Mouse (Mus musculus): ENCODE measurements around the gene Tardbp. TPM values are rescaled to one million over a fixed set of nuclear protein-coding genes. Genes with fewer than 3 reads are reported as not detected.

The Tardbp gene
- 234 TPM for polyA plus RNA-seq (2014; fragmentation: Illumina TruSeq; extraction: RNeasy Lipid Tissue Mini Kit (QIAGEN cat#74804); ENCODE audit: low read depth, low replicate concordance)

GRCm38 (mm10) chr4:148626623-148627185 lies at the start of gene Tardbp:
TSS of gene Tardbp (minus strand) at chr4:148627019.

DNA sequence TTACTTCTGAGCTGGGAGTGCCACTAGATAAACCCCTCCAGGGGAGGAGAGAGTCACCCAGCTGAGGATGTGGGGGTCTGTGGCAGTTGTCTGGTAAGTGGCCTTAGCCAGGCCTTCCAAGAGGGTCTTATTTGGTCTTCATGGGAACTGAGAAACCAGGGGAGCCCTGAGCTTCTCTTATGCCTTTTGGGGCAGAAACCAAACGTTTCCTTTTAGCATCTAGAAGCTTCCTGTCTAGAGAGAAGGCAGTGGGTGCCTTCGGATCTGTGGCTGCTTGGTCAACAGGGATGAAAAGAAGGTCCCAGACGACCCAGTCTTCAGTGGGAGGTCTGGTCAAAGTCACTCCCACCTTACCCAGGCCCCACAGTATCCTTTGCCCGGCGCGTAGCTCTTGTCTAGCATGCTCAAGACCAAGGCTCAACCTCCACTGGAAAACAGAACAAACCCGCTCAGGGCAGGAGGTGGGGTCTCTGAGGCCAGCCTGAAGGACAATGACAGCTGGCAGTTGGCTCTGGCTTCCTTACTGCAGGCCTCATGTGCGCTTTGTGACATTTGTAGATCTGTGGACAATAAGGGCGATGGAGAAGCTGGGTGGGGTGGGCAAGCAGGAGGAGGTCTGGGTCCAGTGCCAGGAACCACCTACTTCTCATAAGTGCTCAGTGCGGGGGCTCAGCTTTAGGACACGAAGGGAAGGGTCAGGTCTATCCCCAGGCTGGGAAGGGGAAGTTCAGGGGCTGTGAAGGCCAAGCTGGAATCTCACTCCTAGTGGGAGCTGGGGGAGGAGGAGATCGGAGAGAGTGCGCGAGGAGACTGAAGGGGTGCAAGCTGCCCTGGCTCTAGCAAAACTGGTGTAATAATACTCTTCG lies 16.7 kb upstream of the Tardbp start, which contains the start of gene Gm572:
TSS of gene Gm572 (plus strand) at position 27 of the 866 bp plus-strand sequence.

GRCm38 (mm10) chr4:148602357-148603120 lies 24.3 kb downstream of the Tardbp start, which contains the start of gene Masp2:
TSS of gene Masp2 (plus strand) at chr4:148602554.

GRCm38 (mm10) chr4:148591171-148591630 lies 35.6 kb downstream of the Tardbp start, which contains the start of gene Srm:
TSS of gene Srm (plus strand) at chr4:148591503.

Other genes with a start within 250 kb of the Tardbp start
- 10.9 TPM for gene Ubiad1, start 182.2 kb downstream of the Tardbp start, polyA plus RNA-seq (2014; fragmentation: Illumina TruSeq; extraction: RNeasy Lipid Tissue Mini Kit (QIAGEN cat#74804); ENCODE audit: low read depth, low replicate concordance)
- gene Mtor, start 178.4 kb downstream of the Tardbp start, polyA plus RNA-seq (2014; fragmentation: Illumina TruSeq; extraction: RNeasy Lipid Tissue Mini Kit (QIAGEN cat#74804); ENCODE audit: low read depth, low replicate concordance), result 31.7 TPM
- 10.4 TPM for gene Angptl7, start 126.6 kb downstream of the Tardbp start, polyA plus RNA-seq (2014; fragmentation: Illumina TruSeq; extraction: RNeasy Lipid Tissue Mini Kit (QIAGEN cat#74804); ENCODE audit: low read depth, low replicate concordance)
- 32.8 TPM for gene Exosc10, start 68.6 kb downstream of the Tardbp start, polyA plus RNA-seq (2014; fragmentation: Illumina TruSeq; extraction: RNeasy Lipid Tissue Mini Kit (QIAGEN cat#74804); ENCODE audit: low read depth, low replicate concordance)
- gene Srm, start 35.5 kb downstream of the Tardbp start, polyA plus RNA-seq (2014; fragmentation: Illumina TruSeq; extraction: RNeasy Lipid Tissue Mini Kit (QIAGEN cat#74804); ENCODE audit: low read depth, low replicate concordance), result 45.9 TPM
- gene Masp2, start 24.5 kb downstream of the Tardbp start, polyA plus RNA-seq (2014; fragmentation: Illumina TruSeq; extraction: RNeasy Lipid Tissue Mini Kit (QIAGEN cat#74804); ENCODE audit: low read depth, low replicate concordance), result 0.62 TPM
- not detected for gene Gm572, start 16.3 kb upstream of the Tardbp start, polyA plus RNA-seq (2014; fragmentation: Illumina TruSeq; extraction: RNeasy Lipid Tissue Mini Kit (QIAGEN cat#74804); ENCODE audit: low read depth, low replicate concordance)
- 4.8 TPM for gene Casz1, start 177.4 kb upstream of the Tardbp start, polyA plus RNA-seq (2014; fragmentation: Illumina TruSeq; extraction: RNeasy Lipid Tissue Mini Kit (QIAGEN cat#74804); ENCODE audit: low read depth, low replicate concordance)